Comparison of ENCODE assay signal across 9 mouse cellular contexts in the genomic region with DNA sequence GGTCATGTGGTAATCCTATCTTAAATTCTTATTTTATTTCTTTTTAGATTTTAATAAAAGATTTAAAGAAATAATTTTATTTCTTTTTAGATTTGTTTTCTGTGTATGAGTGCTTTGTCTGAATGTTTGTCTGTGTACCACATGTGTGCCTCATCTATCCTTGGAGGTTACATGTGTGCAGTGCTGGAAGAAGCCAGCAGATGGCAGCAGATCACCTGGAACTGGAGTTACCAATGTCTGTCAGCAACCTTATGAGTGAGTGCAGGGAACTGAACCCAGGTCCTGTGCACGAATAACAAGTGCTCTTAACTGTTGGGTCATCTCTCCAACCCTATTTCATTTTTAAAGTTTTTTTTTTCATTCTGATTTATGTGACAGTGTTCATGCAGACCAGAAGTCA. TPM values are rescaled to one million over a fixed set of nuclear protein-coding genes. Genes with fewer than 3 reads are reported as not detected.
DNase-seq lines count a peak whose midpoint lies in the region; ATAC-seq and TF ChIP-seq lines count a peak whose summit lies in the region.
"Had no signal": no experiment of that assay in that cellular context is flagged by ENCODE, and none has a peak within 500 bp of the region (broad histone marks: within the 10 kb centered on the region; RNA-seq: fewer than 3 reads in every experiment).

No protein-coding gene starts in this region.

- 0 out of 2 replicates have a peak, but pooled peaks cover 8% of the 10 kb centered on the region for H3K27me3 ChIP-seq in liver, embryonic 12.5 days (replicated peaks)
- no peaks in the 10 kb centered on the region for H3K27me3 ChIP-seq in cerebellum, adult 2 months (ENCODE audit: control insufficient read depth, insufficient read depth, low read length)
- no peaks in the 10 kb centered on the region for H3K27me3 ChIP-seq in lung, embryonic 14.5 days (ENCODE audit: insufficient read depth, low read length)
- H3K27me3 ChIP-seq: hindbrain, embryonic 15.5 days had no signal

- H3K4me1 ChIP-seq in liver, embryonic 12.5 days, result 0 out of 2 replicates have a peak, but pooled peaks cover 5% of the 10 kb centered on the region
- H3K4me1 ChIP-seq in cerebellum, adult 2 months (ENCODE audit: control insufficient read depth, insufficient read depth, low read length), result no peaks in the 10 kb centered on the region
- H3K4me1 ChIP-seq in lung, embryonic 14.5 days (ENCODE audit: insufficient read depth), result peaks cover 4% of the 10 kb centered on the region
- H3K4me1 ChIP-seq: hindbrain, embryonic 15.5 days had no signal

- no peak for ATAC-seq in liver, embryonic 12.5 days
- no peak for ATAC-seq in lung, embryonic 14.5 days (ENCODE audit: insufficient read depth)

- no peak overlapping the region for H3K9ac ChIP-seq in liver, embryonic 12.5 days
- H3K9ac ChIP-seq in lung, embryonic 14.5 days, result no peak overlapping the region
- H3K9ac ChIP-seq: hindbrain, embryonic 15.5 days had no signal

- TF ChIP-seq POLR2A in cerebellum, adult 2 months (IDR thresholded peaks at IDR 0.05; ENCODE audit: borderline replicate concordance, insufficient read depth, low read length), result no peak

- H3K4me3 ChIP-seq in liver, embryonic 12.5 days, result no peak overlapping the region
- no peak overlapping the region for H3K4me3 ChIP-seq in cerebellum, adult 2 months (replicated peaks; ENCODE audit: insufficient read depth, low read depth, low read length)
- no peak overlapping the region for H3K4me3 ChIP-seq in lung, embryonic 14.5 days (ENCODE audit: low read depth, low read length)
- H3K4me3 ChIP-seq: hindbrain, embryonic 15.5 days had no signal

- H3K9me3 ChIP-seq in liver, embryonic 12.5 days (replicated peaks), result no peaks in the 10 kb centered on the region; the same call in 1 of the 2 replicates
- no peaks in the 10 kb centered on the region; the same call in 1 of the 2 replicates for H3K9me3 ChIP-seq in lung, embryonic 14.5 days (ENCODE audit: low read depth, low read length)
- H3K9me3 ChIP-seq: hindbrain, embryonic 15.5 days had no signal

- 56% methylated on average over 1 of the region's 1 CpGs for WGBS in liver, embryonic 12.5 days (ENCODE audit: insufficient replicate concordance)
- 84% methylated on average over 1 of the region's 1 CpGs for WGBS in cerebellum, adult 2 months
- WGBS in lung, embryonic 14.5 days, result 84% methylated on average over 1 of the region's 1 CpGs

- TF ChIP-seq CTCF in cerebellum, adult 2 months (IDR thresholded peaks at IDR 0.05; ENCODE audit: borderline replicate concordance, insufficient read depth, low read depth, low read length), result peak; percentile 72
- TF ChIP-seq CTCF in lung, embryonic 14.5 days (IDR thresholded peaks at IDR 0.05; ENCODE audit: low read depth), result peak; percentile 77

- DNase-seq in adrenal gland, adult (ENCODE audit: inconsistent age in 2 of 2, low spot score in 1 of 2), result peak; percentile 41 to 78
- no peak for DNase-seq in adrenal gland, adult 8-10 months
- peak; percentile 77 for DNase-seq in liver
- peak; percentile 21 to 48 for DNase-seq in cerebellum, adult 2 months
- DNase-seq in kidney, adult 9 months, result peak; percentile 72
- peak; percentile 80 for DNase-seq in lung, embryonic 14.5 days
- peak; percentile 14 to 24 for DNase-seq in spleen, postnatal 36 days (ENCODE audit: low spot score in 2 of 2)

- no peak overlapping the region for H3K27ac ChIP-seq in liver, embryonic 12.5 days
- no peak overlapping the region for H3K27ac ChIP-seq in cerebellum, adult 2 months (ENCODE audit: insufficient read depth, low read length)
- H3K27ac ChIP-seq in lung, embryonic 14.5 days (ENCODE audit: low read depth), result no peak overlapping the region
- H3K27ac ChIP-seq: hindbrain, embryonic 15.5 days had no signal

- no peak overlapping the region for H3K4me2 ChIP-seq in liver, embryonic 12.5 days
- no peak overlapping the region for H3K4me2 ChIP-seq in lung, embryonic 14.5 days
- H3K4me2 ChIP-seq: hindbrain, embryonic 15.5 days had no signal

- H3K36me3 ChIP-seq in liver, embryonic 12.5 days, result no peaks in the 10 kb centered on the region
- no peaks in the 10 kb centered on the region for H3K36me3 ChIP-seq in lung, embryonic 14.5 days (ENCODE audit: insufficient read depth)
- H3K36me3 ChIP-seq: hindbrain, embryonic 15.5 days had no signal

RNA-seq across cellular contexts. Expression of gene Tmem40, which starts 35.1 kb away (rescaled TPM):
- total RNA-seq in adrenal gland, adult 8-10 months (2022), result not detected
- polyA plus RNA-seq in liver, embryonic 12.5 days (2016; fragmentation: Nextera tagmentation; extraction: Ambion mirVana), result 29.1 and 32.7 TPM in 2 replicates
- 2.7 and 3.5 TPM in 2 replicates for polyA plus RNA-seq in cerebellum, adult 2 months (2012; rRNA removed)
- 2.2 and 2.4 TPM in 2 replicates for polyA plus RNA-seq in lung, embryonic 14.5 days (2014; fragmentation: Nextera tagmentation; extraction: Ambion mirVana)

RNA-seq across cellular contexts. Expression of gene Cand2, which starts 47.2 kb away (rescaled TPM):
- 10 to 100 TPM; 16.1 to 22.6 (median 18.0) TPM for total RNA-seq in adrenal gland, adult 8-10 months (2022)
- 9.5 and 10.5 TPM in 2 replicates for polyA plus RNA-seq in liver, embryonic 12.5 days (2016; fragmentation: Nextera tagmentation; extraction: Ambion mirVana)
- polyA plus RNA-seq in cerebellum, adult 2 months (2012; rRNA removed), result 5.1 and 6.7 TPM in 2 replicates
- 38.3 and 46.3 TPM in 2 replicates for polyA plus RNA-seq in lung, embryonic 14.5 days (2014; fragmentation: Nextera tagmentation; extraction: Ambion mirVana)

RNA-seq across cellular contexts. Expression of gene Raf1, which starts 50.7 kb away (rescaled TPM):
- 100 to 1,000 TPM in 2 of 4 experiments, 10 to 100 TPM in 2; 88.8 to 113 (median 97.7) TPM for total RNA-seq in adrenal gland, adult 8-10 months (2022)
- polyA plus RNA-seq in liver, embryonic 12.5 days (2016; fragmentation: Nextera tagmentation; extraction: Ambion mirVana), result 52.4 and 53.2 TPM in 2 replicates
- polyA plus RNA-seq in cerebellum, adult 2 months (2012; rRNA removed), result 148 and 152 TPM in 2 replicates
- polyA plus RNA-seq in lung, embryonic 14.5 days (2014; fragmentation: Nextera tagmentation; extraction: Ambion mirVana), result 121 and 122 TPM in 2 replicates
